Mouse (Mus musculus): ENCODE measurements around the gene Usp33.
"Not testable (repeated sequence)": the region's sequence is repeated elsewhere in the genome, so short reads cannot be mapped to it uniquely, and the experiment has no call there.

The Usp33 gene

GRCm38 (mm10) chr3:152345732-152346632, at the start of gene Usp33:
Gene Usp33, plus strand, starts transcription at chr3:152346478.
- peak; percentile 95 for DNase-seq (ENCODE audit: low spot score in 2 of 2)

GRCm38 (mm10) chr3:152300376-152301337, 45.6 kb upstream of the Usp33 start:
- DNase-seq (ENCODE audit: low spot score in 2 of 2): no peak

GRCm38 (mm10) chr3:152302991-152303390, 43.3 kb upstream of the Usp33 start:
- no peak for DNase-seq (ENCODE audit: low spot score in 2 of 2)

- no peak for DNase-seq (ENCODE audit: low spot score in 2 of 2)
Observed at GRCm38 (mm10) chr3:152304093-152304815, 42.0 kb upstream of the Usp33 start.

GRCm38 (mm10) chr3:152305080-152305479, 41.2 kb upstream of the Usp33 start:
- no peak for DNase-seq (ENCODE audit: low spot score in 2 of 2)

GRCm38 (mm10) chr3:152305971-152306370, 40.3 kb upstream of the Usp33 start:
- no peak for DNase-seq (ENCODE audit: low spot score in 2 of 2)

- DNase-seq (ENCODE audit: low spot score in 2 of 2): no peak
Observed at GRCm38 (mm10) chr3:152308485-152309249, 37.6 kb upstream of the Usp33 start.

- DNase-seq (ENCODE audit: low spot score in 2 of 2): no peak
Observed at GRCm38 (mm10) chr3:152309250-152309645, 37.0 kb upstream of the Usp33 start.

- not testable (repeated sequence) for DNase-seq (ENCODE audit: low spot score in 2 of 2)
Observed at GRCm38 (mm10) chr3:152314666-152315065, 31.6 kb upstream of the Usp33 start.

GRCm38 (mm10) chr3:152315613-152316012, 30.7 kb upstream of the Usp33 start:
- peak; percentile 75 to 84 for DNase-seq (ENCODE audit: low spot score in 2 of 2)

GRCm38 (mm10) chr3:152316447-152317173, 29.7 kb upstream of the Usp33 start:
- DNase-seq (ENCODE audit: low spot score in 2 of 2): not testable (repeated sequence)

- DNase-seq (ENCODE audit: low spot score in 2 of 2): no peak
Observed at GRCm38 (mm10) chr3:152320972-152321645, 25.2 kb upstream of the Usp33 start.

- DNase-seq (ENCODE audit: low spot score in 2 of 2): no peak
Observed at GRCm38 (mm10) chr3:152321765-152322547, 24.3 kb upstream of the Usp33 start.

- DNase-seq (ENCODE audit: low spot score in 2 of 2): no peak
Observed at GRCm38 (mm10) chr3:152332104-152332503, 14.2 kb upstream of the Usp33 start.

- DNase-seq (ENCODE audit: low spot score in 2 of 2): no peak
Observed at GRCm38 (mm10) chr3:152332545-152333300, 13.6 kb upstream of the Usp33 start.

- no peak for DNase-seq (ENCODE audit: low spot score in 2 of 2)
Observed at GRCm38 (mm10) chr3:152333641-152334040, 12.6 kb upstream of the Usp33 start.

GRCm38 (mm10) chr3:152336085-152336484, 10.2 kb upstream of the Usp33 start:
- DNase-seq (ENCODE audit: low spot score in 2 of 2): no peak
